Mouse (Mus musculus) heart, embryonic 11.5 days (tissue): ENCODE measurements around the gene Rragc. TPM values are rescaled to one million over a fixed set of nuclear protein-coding genes. Genes with fewer than 3 reads are reported as not detected.

Experiments used
- ATAC-seq: fragments of 200-750 bp; cut with Nextera tagmentation; replicated peaks from 2 replicates; pipeline ENCODE4 v1.8.0; 2017; ENCODE audit warnings: moderate library complexity; ENCODE audit not compliant: insufficient number of reproducible peaks, low FRiP score, low TSS enrichment
- H3K27ac ChIP-seq: fragments of 300-500 bp; sonication (generic); 2 replicates; pipeline ENCODE4 v1.5.1; 2014; ENCODE audit warnings: mild to moderate bottlenecking, low read depth, low read length
- H3K27me3 ChIP-seq: fragments of 300-500 bp; sonication (generic); 2 replicates; pipeline ENCODE4 v1.6.1; 2014; ENCODE audit warnings: mild to moderate bottlenecking, low read length, mixed read lengths; ENCODE audit not compliant: control insufficient read depth, insufficient read depth
- H3K36me3 ChIP-seq: fragments of 300-500 bp; sonication (generic); 2 replicates; pipeline ENCODE4 v1.6.1; 2014; ENCODE audit warnings: mild to moderate bottlenecking, low read length, moderate library complexity, mixed read lengths; ENCODE audit not compliant: control insufficient read depth, insufficient read depth
- H3K4me1 ChIP-seq: fragments of 300-500 bp; sonication (generic); 2 replicates; pipeline ENCODE4 v1.6.1; 2014; ENCODE audit warnings: low read length; ENCODE audit not compliant: control insufficient read depth, insufficient read depth
- H3K4me2 ChIP-seq: fragments of 300-500 bp; sonication (generic); 2 replicates; pipeline ENCODE4 v1.6.1; 2014; ENCODE audit warnings: mild to moderate bottlenecking, moderate library complexity
- H3K4me3 ChIP-seq: fragments of 300-500 bp; sonication (generic); 2 replicates; pipeline ENCODE4 v1.5.1; 2014; ENCODE audit warnings: low read depth, low read length
- H3K9ac ChIP-seq: fragments of 300-500 bp; sonication (generic); 2 replicates; pipeline ENCODE4 v1.6.1; 2014; ENCODE audit warnings: mild to moderate bottlenecking, low read depth, low read length, moderate library complexity
- H3K9me3 ChIP-seq: fragments of 300-500 bp; sonication (generic); replicated peaks from 2 replicates; pipeline ENCODE4 v1.6.1; 2016; ENCODE audit warnings: low read length; ENCODE audit not compliant: control insufficient read depth
- WGBS: fragments of 180-500 bp; shearing (Covaris S2); extraction: QIAGEN DNeasy Blood & Tissue Kit; methylation state at CpG from one replicate; pipeline ENCODE4 v1.1.7; 2014; ENCODE audit not compliant: insufficient replicate concordance; 5-methylcytosine and 5-hydroxymethylcytosine counted together
- polyA plus RNA-seq: library from polyadenylated mRNA; unstranded; fragments of >200 nt; fragmentation: Nextera tagmentation; extraction: Ambion mirVana; gene quantifications from 2 replicates; pipeline ENCODE4 v1.2.1, GENCODE M21; 2014

The Rragc gene
- polyA plus RNA-seq, 1 experiment from 2014 or later, result 39.0 TPM

- ATAC-seq, result no peak
- 55% methylated on average over 4 of the region's 4 CpGs for WGBS
- H3K36me3 ChIP-seq, result no peaks in the 10 kb centered on the region
- H3K4me2 ChIP-seq, result peak overlapping the region; percentile 37
- H3K4me3 ChIP-seq, result no peak overlapping the region
- H3K9me3 ChIP-seq, result no peaks in the 10 kb centered on the region
- peaks cover 7% of the 10 kb centered on the region; the same call in 1 of the 2 replicates for H3K4me1 ChIP-seq
- no peak overlapping the region for H3K9ac ChIP-seq
- H3K27me3 ChIP-seq, result peaks cover 10% of the 10 kb centered on the region
- H3K27ac ChIP-seq, result no peak overlapping the region
These were observed 43.7 kb downstream of the Rragc start for GRCm38 (mm10) chr4:123960955-123961354.

- Histone ChIP-seq H3K36me3 (no peaks in the 10 kb centered on the region), H3K4me2 (no peak overlapping the region), H3K27me3 (no peaks in the 10 kb centered on the region; the same call in 1 of the 2 replicates), H3K9ac (no peak overlapping the region), H3K4me3 (no peak overlapping the region), H3K27ac (no peak overlapping the region), H3K4me1 (peaks cover 9% of the 10 kb centered on the region; the same call in 1 of the 2 replicates), H3K9me3 (no peaks in the 10 kb centered on the region)
- 70% methylated on average over 9 of the region's 9 CpGs for WGBS
- ATAC-seq, result no peak
These were observed 45.5 kb downstream of the Rragc start for GRCm38 (mm10) chr4:123962721-123963120.

GRCm38 (mm10) chr4:123968663-123969321 lies 51.5 kb downstream of the Rragc start:
- no peak for ATAC-seq
- Histone ChIP-seq H3K4me1 (peaks cover 4% of the 10 kb centered on the region; the same call in 1 of the 2 replicates), H3K27ac (no peak overlapping the region), H3K9ac (no peak overlapping the region), H3K4me2 (no peak overlapping the region), H3K4me3 (no peak overlapping the region), H3K27me3 (peaks cover 7% of the 10 kb centered on the region; the same call in 1 of the 2 replicates), H3K36me3 (no peaks in the 10 kb centered on the region), H3K9me3 (no peaks in the 10 kb centered on the region)
- 78% methylated on average over 8 of the region's 8 CpGs for WGBS

GRCm38 (mm10) chr4:123969458-123969857 lies 52.2 kb downstream of the Rragc start:
- Histone ChIP-seq H3K27ac (no peak overlapping the region), H3K4me2 (no peak overlapping the region), H3K27me3 (peaks cover 9% of the 10 kb centered on the region), H3K9me3 (no peaks in the 10 kb centered on the region), H3K4me1 (peaks cover 4% of the 10 kb centered on the region; the same call in 1 of the 2 replicates), H3K4me3 (no peak overlapping the region), H3K36me3 (no peaks in the 10 kb centered on the region), H3K9ac (no peak overlapping the region)
- 54% methylated on average over 7 of the region's 7 CpGs for WGBS
- no peak for ATAC-seq

GRCm38 (mm10) chr4:123971059-123971458 lies 53.8 kb downstream of the Rragc start:
- Histone ChIP-seq H3K9ac (no peak overlapping the region), H3K9me3 (no peaks in the 10 kb centered on the region), H3K4me2 (no peak overlapping the region), H3K4me1 (peaks cover 4% of the 10 kb centered on the region; the same call in 1 of the 2 replicates), H3K36me3 (no peaks in the 10 kb centered on the region), H3K27me3 (peaks cover 9% of the 10 kb centered on the region), H3K4me3 (no peak overlapping the region), H3K27ac (no peak overlapping the region)
- ATAC-seq, result no peak
- WGBS, result 70% methylated on average over 4 of the region's 4 CpGs

GRCm38 (mm10) chr4:123972423-123973049 lies 55.3 kb downstream of the Rragc start:
- Histone ChIP-seq H3K4me2 (peak overlapping the region; percentile 72), H3K9me3 (no peaks in the 10 kb centered on the region), H3K4me1 (0 out of 2 replicates have a peak, but pooled peaks cover 2% of the 10 kb centered on the region), H3K4me3 (peak overlapping the region; percentile 32), H3K36me3 (no peaks in the 10 kb centered on the region), H3K27ac (no peak overlapping the region), H3K27me3 (peaks cover 9% of the 10 kb centered on the region), H3K9ac (peak overlapping the region; percentile 50; the same call in 1 of the 2 replicates)
- ATAC-seq, result no peak
- 10% methylated on average over 29 of the region's 29 CpGs for WGBS

GRCm38 (mm10) chr4:123982105-123982504 lies 64.9 kb downstream of the Rragc start:
- H3K9ac ChIP-seq, result no peak overlapping the region

More at GRCm38 (mm10) chr4:123982105-123982504, 64.9 kb downstream of the Rragc start:
- H3K4me2 ChIP-seq, result no peak overlapping the region
- no peak for ATAC-seq
- no peak overlapping the region for H3K4me3 ChIP-seq
- 66% methylated on average over 5 of the region's 5 CpGs for WGBS
- H3K4me1 ChIP-seq, result no peaks in the 10 kb centered on the region
- H3K36me3 ChIP-seq, result no peaks in the 10 kb centered on the region
- no peaks in the 10 kb centered on the region for H3K27me3 ChIP-seq
- H3K27ac ChIP-seq, result no peak overlapping the region
- no peaks in the 10 kb centered on the region for H3K9me3 ChIP-seq
